Mouse (Mus musculus): ENCODE measurements around the gene Slc38a3.

- TF ChIP-seq EP300 (IDR thresholded peaks at IDR 0.05; ENCODE audit: low read depth) (no peak), CTCF (IDR thresholded peaks at IDR 0.05; ENCODE audit: low read depth) (no peak)
These were observed 10.2 kb upstream of the Slc38a3 start, which contains the start of gene Gnat1 for GRCm38 (mm10) chr9:107679501-107679900.

Data from heart, postnatal 0 days (tissue).